Mouse (Mus musculus) T-helper 1 cell (primary cell): ENCODE results near the gene Kmt2d.

ENCODE experiments used
- in situ Hi-C: fragments of 300-600 bp; cut with MboI, MseI; formaldehyde crosslinking; loops from one replicate; pipeline ENCODE4 v1.15.1; 2025; ENCODE audit warnings: high pct_unique_total_duplicates

Gene Kmt2d

DNA sequence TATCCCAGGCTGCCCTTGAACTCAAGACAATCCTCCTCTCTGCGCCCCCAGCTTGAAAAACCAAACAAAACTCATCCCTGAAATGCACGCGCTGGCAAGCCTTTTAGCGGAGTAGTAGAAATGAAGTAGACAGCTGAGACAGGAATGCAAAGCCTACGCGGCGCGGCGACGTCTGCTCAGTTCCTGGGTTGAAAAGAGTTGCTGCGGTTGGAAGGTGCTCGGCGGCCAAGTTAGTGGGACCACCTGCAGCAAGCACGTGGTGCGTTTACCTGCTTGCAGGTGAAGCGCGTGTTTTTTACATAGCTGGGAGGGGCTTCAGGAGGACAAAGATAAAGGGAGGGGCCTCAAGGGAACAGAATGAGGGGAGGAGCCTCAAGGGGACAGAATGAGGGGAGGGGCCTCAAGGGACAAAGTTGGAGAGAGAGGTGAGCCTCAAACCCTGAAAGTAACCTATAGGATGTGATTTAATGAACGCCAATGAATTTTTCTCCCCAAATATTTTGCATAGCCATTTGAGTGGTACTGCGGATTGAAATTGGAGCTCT, 20.3 kb upstream of the Kmt2d start:
- in situ Hi-C loops, result no loop called here

GRCm38 (mm10) chr15:98887526-98887925, 16.5 kb upstream of the Kmt2d start:
- in situ Hi-C loops, result no loop called here

- in situ Hi-C loops, result no loop called here
Measured at GRCm38 (mm10) chr15:98886667-98887387, 15.8 kb upstream of the Kmt2d start.

GRCm38 (mm10) chr15:98884106-98884505, 13.1 kb upstream of the Kmt2d start:
- in situ Hi-C loops, result no loop called here

DNA sequence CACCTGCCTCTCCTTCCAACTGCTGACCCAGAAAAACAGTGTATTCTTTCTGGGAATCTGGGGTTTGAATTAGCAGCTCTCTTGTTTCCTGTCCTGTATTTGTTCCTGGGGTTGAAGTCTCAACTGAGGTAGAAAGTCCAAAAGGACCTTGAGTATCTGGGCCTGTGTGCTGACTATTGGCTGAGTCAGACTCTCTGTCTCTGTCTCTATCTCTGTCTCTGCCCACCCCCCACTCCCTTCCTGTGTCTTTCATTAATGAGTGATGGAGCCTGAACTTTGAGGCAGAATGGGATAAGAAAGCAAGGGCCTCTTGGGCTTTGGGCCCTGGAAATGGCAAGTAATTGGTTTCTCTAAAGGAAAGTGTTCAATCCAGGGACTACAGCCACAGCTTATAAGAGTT, 12.7 kb upstream of the Kmt2d start:
- in situ Hi-C loops, result no loop called here

GRCm38 (mm10) chr15:98881656-98882008, 10.6 kb upstream of the Kmt2d start:
- in situ Hi-C loops, result no loop called here

DNA sequence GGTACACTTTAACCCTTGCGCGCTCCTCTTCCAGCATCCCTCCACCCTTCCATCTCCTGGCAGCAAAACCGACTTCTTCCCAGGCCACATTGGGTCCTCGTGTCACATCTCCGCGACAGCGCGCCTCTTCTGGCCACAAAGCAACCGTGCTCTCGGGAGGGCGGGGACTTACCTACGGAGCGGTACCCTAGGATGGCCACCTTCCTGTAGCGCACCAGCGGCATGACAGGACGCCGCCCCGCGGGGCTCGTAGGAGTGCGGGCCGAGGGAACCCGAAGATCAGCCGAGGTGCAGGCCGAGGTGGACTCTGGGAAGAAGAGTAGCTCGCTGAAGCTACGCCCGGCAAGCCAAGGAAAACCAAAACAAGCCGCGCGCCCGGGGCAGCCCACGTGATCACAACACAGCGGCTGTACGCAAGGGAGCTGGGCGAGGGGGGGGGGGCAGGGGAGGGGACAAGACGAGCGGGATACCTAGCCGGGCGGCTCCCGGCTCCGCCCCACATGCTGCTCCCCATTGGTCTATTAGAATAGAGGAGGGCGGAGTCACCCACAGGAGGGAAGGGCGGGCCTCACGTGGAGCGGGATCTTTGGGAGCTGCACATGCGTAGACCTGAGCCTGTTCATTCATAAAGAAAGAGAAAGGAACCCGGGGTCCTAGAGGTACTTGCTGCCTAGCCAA, 10.1 kb upstream of the Kmt2d start:
- in situ Hi-C loops, result no loop called here

- in situ Hi-C loops, result no loop called here
Measured at GRCm38 (mm10) chr15:98877331-98877730, 6.3 kb upstream of the Kmt2d start.

DNA sequence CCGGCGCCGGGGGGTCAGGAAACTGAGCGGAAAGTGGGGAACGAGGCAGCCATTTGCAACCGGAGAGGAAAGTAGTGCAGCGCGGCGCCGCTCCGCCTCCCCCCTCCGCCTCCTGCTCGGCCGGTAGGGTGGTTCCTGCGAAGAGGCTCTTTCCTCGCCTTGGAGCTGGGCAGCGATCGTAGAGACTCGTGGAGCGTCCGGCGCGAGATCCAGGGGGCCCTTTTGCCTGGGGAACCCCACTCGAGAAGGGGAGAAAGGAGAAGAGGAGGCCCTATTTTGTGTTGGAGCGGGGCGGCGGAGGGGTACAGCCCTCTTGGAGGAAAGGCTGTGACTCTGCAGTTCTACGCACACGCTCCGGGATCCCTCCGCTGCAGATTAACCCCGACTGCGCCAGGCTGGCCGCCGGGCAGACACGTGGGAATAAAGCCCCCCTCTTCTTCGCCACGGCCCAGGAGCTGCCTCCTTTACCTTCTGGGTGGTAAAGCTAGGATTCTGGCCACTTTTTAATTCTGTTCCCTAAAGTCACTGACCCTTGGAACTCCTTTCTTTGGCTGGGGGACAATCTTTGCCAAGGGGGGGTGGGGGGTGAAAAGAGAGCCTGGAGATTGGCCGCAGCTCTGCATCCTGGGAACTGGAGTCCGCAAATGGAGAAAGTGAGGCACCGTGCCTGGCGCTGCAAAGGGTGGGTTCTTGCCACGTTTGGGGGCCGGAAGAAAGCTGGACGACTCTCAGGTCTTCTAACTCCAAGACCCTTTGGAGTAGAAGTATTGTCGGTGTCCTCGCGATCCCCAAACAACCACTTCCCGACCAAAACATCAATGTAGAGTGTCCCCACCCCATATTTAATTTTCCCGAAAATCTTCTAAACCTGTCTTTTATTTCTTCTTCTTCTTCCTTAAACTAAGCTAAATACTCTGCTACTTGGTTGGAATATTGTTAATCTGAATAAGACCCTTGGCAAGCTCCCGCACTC, 1.2 kb upstream of the Kmt2d start:
- in situ Hi-C loops, result no loop called here

DNA sequence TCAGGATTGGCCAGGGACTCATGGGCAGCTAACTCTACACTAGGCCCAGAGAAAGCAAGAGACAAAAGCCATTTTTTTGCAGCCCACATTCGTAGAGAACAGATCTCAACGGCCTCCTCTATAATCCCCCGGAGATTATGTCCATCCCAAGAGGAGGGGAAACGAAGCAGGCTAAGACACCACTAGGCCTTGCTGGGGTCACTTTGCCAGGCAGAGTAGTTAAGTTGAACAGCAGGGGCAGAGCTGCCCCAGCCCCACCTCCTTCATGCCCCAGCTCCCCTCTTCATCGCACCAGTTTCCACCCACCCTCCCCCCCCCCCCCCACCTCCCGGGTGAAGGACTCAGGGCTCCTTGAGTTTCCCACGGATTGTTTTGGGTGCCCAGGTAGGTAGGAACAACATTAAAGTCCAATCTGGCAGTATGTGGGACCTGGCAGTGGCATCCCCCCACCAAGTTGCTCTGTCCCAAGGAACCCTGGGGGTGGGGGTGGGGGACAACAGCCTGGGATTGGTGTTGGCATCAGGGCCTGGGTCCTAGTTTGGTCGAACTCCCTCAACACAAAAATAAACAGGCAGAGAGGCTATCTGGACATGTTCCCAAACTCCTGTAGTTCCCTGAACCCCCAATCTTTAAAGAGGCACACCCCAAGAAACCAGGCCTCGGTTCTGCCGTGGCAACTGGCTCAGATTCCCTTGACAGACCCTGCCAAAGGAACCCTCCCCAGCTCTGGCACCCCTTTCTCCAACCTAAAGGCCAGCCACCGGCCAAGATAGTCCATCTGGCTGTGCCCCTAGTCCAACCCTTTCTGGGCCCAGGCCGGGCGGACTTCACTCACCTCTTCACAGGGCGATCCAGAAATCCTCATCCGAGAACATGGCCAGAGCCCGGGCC, 580 bp downstream of the Kmt2d start:
- in situ Hi-C loops, result no loop called here

DNA sequence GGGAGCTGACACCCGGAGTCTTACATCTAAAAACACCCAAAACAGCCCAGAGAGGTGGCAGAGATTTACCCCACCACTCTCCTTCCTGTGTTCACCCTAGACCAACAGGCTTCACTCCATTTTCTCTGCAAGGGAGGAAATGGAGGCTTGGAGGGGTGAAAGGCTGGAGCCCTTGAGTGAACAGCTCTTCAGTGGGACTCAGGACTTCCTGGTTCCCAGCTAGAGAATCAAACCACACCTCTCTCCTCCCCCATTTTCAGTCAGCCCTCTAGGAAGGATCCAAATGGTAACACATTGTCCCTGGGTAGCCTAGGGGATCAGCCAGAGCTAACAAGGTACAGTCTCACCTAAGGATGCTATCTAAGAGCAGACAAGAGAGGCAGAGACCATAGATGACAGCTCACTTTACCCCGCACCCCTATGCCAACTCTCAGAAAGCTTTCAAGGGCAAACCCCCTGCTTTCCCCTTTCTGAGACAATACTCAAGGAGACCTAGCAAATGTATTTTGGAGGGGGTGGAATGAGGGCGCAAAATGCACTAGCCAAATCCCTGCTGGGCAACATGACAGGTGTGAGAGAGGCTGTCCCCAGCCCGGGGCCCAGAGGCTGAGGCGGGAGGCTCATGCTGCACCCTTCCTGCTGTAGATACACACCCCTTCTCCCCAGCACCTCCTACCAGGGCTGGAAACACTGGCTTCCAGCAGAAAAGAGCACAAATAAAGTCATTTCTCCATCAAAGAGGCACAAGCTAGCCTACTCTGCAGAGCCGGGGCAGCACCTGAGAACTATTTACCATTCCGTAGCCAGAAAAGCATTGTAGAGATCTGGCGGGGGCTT, 1.4 kb downstream of the Kmt2d start:
- in situ Hi-C loops, result no loop called here

DNA sequence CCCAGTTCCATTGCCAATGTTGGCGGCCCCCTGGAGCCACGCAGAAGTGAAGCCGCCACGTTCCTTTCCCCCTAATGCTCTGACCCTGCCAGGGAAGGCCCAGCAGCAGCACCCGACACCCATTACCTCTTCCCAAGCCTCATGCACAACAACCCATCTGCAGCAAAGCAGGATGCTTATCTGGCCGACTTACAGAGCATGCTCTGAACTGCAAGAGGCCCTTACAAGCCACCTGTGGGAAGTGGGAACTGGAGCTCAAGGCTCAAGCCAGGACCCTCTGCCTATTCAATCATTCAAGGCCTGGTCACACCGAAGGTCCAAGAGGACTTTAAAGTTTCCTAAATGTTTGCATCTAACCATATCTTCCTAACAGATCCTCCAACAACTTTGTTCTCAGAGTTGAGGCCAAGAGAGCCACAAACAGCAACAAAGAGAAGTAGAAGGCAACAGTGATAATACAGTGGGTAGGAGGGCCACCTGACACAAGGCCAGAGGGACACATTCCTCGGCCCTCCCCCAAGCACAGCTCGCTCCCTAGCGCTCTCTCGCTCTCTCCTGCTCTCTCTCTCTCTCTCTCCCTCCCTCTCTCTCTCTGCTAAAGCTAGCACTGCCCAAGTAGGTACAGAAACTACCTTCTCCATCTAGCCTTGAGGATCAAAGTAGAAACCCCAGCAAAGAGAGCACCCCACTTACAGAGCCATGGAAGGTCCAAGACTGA, 2.5 kb downstream of the Kmt2d start:
- in situ Hi-C loops, result no loop called here

- in situ Hi-C loops, result no loop called here
Measured at GRCm38 (mm10) chr15:98867321-98867720, 3.7 kb downstream of the Kmt2d start.

GRCm38 (mm10) chr15:98866501-98866900, 4.5 kb downstream of the Kmt2d start:
- in situ Hi-C loops, result no loop called here

DNA sequence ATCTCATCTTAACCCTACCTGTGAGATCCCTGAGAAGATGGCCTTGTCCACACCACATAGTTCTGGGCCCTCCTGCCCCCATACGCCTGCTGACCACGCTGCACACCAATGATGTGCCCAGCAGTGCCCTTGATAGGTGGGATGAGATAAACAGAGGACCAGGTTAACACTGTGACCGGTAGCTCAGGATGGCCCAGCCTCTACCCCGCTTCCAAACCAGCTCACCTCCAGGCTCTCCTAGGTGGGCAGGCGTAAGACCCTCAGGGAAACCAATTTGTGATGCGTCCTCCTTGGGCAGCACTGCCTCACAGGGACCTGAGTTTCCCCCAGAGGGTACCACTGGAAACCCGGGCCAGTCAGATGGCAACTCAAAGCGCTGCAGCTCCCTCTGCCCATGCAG, 5.2 kb downstream of the Kmt2d start:
- in situ Hi-C loops, result no loop called here

DNA sequence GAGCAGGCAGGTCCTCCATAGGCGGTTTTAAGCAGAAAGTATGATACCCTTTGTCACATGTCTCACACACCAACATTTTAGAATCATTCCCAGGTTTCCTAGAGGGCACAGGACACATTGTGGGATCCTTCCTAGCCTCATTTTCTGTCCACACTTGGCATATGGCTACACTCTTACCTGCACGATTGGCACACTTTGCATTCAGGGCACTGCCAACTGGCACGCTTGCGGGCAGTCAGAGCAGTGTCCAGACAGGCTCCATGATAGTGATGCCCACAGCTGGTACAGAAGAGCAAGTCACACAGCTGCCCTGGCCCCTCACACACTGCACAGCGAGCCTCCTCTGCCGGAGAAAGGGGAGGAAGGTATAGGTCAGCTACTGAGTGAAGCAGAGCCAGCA, 6.1 kb downstream of the Kmt2d start:
- in situ Hi-C loops, result no loop called here

- in situ Hi-C loops, result no loop called here
Measured at GRCm38 (mm10) chr15:98863451-98863958, 7.5 kb downstream of the Kmt2d start.

- in situ Hi-C loops, result no loop called here
Measured at GRCm38 (mm10) chr15:98861701-98862410, 9.1 kb downstream of the Kmt2d start.

GRCm38 (mm10) chr15:98860921-98861320, 10.1 kb downstream of the Kmt2d start:
- in situ Hi-C loops, result no loop called here
